Mouse (Mus musculus): Measurements from ENCODE around the gene Celsr3. TPM values are rescaled to one million over a fixed set of nuclear protein-coding genes. Genes with fewer than 3 reads are reported as not detected.

Gene Celsr3
- polyA plus RNA-seq, 1 experiment, result 77.1 TPM

GRCm38 (mm10) chr9:108796351-108796981 is 29.7 kb upstream of the Celsr3 start:
- H3K4me3 ChIP-seq (replicated peaks; ENCODE audit: insufficient read depth, low read depth, low read length), result no peak overlapping the region
- H3K27me3 ChIP-seq (ENCODE audit: control insufficient read depth, insufficient read depth, low read length), result no peaks in the 10 kb centered on the region
- WGBS, result 44% methylated on average over 4 of the region's 4 CpGs
- peaks cover 19% of the 10 kb centered on the region for H3K4me1 ChIP-seq (ENCODE audit: control insufficient read depth, insufficient read depth, low read length)
- TF ChIP-seq POLR2A (IDR thresholded peaks at IDR 0.05; ENCODE audit: borderline replicate concordance, insufficient read depth, low read length) (no peak), CTCF (IDR thresholded peaks at IDR 0.05; ENCODE audit: borderline replicate concordance, insufficient read depth, low read depth, low read length) (no peak)
- H3K27ac ChIP-seq (ENCODE audit: insufficient read depth, low read length), result no peak overlapping the region
- DNase-seq, result no peak

DNA sequence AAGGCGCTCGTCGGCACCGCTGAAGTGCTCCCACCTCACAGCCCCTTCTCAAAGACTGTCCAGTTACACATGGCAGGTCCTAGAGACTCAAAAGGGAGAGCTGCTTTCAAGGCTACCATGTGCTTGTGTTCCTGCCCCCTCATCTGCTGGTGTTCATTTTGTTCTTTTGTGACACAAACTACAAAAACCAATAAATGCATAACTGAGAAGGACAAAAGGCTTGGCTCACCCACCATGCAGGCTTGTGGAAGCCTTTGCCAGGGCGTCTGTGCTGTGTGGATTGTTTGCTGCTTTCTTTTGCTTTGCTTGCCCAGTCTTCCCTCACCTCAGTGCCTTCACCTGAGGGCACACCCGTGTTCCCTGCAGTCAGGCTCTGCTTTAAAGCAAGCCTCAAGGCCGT is 28.6 kb upstream of the Celsr3 start:
- WGBS, result 76% methylated on average over 7 of the region's 7 CpGs
- Histone ChIP-seq H3K4me1 (ENCODE audit: control insufficient read depth, insufficient read depth, low read length) (peaks cover 15% of the 10 kb centered on the region), H3K4me3 (replicated peaks; ENCODE audit: insufficient read depth, low read depth, low read length) (no peak overlapping the region), H3K27ac (ENCODE audit: insufficient read depth, low read length) (no peak overlapping the region), H3K27me3 (ENCODE audit: control insufficient read depth, insufficient read depth, low read length) (no peaks in the 10 kb centered on the region)
- no peak for TF ChIP-seq POLR2A (IDR thresholded peaks at IDR 0.05; ENCODE audit: borderline replicate concordance, insufficient read depth, low read length)
- no peak for TF ChIP-seq CTCF (IDR thresholded peaks at IDR 0.05; ENCODE audit: borderline replicate concordance, insufficient read depth, low read depth, low read length)
- DNase-seq, result no peak

- no peaks in the 10 kb centered on the region for H3K27me3 ChIP-seq (ENCODE audit: control insufficient read depth, insufficient read depth, low read length)
- no peak overlapping the region for H3K4me3 ChIP-seq (replicated peaks; ENCODE audit: insufficient read depth, low read depth, low read length)
- H3K4me1 ChIP-seq (ENCODE audit: control insufficient read depth, insufficient read depth, low read length), result peaks cover 11% of the 10 kb centered on the region
- DNase-seq, result no peak
- no peak overlapping the region for H3K27ac ChIP-seq (ENCODE audit: insufficient read depth, low read length)
- WGBS, result 79% methylated on average over 5 of the region's 5 CpGs
- TF ChIP-seq POLR2A (IDR thresholded peaks at IDR 0.05; ENCODE audit: borderline replicate concordance, insufficient read depth, low read length), result no peak
- no peak for TF ChIP-seq CTCF (IDR thresholded peaks at IDR 0.05; ENCODE audit: borderline replicate concordance, insufficient read depth, low read depth, low read length)
Observed at GRCm38 (mm10) chr9:108798508-108799075, 27.5 kb upstream of the Celsr3 start.

DNA sequence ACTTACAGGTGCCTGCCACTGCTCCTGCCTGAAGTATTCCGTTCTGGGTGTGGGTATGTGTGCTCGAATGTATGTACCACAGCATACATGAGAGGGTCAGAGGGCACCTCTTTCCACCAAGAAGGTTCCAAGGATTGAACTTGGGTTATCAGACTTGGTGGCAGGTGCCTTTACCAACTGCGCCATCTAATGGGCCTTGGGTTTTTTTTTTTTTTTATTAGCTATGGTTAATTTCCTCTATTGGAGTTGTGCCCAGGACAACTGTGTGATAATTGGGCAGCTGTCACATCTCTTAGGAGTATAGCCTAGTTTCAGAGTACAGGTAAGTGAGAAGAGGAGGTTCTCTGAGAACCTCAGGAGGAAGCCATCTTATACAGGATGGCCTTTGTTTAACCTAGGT is 26.6 kb upstream of the Celsr3 start:
- Histone ChIP-seq H3K27me3 (ENCODE audit: control insufficient read depth, insufficient read depth, low read length) (no peaks in the 10 kb centered on the region), H3K4me3 (replicated peaks; ENCODE audit: insufficient read depth, low read depth, low read length) (no peak overlapping the region), H3K27ac (ENCODE audit: insufficient read depth, low read length) (no peak overlapping the region), H3K4me1 (ENCODE audit: control insufficient read depth, insufficient read depth, low read length) (peaks cover 11% of the 10 kb centered on the region)
- DNase-seq, result peak in 1 of 2 experiments; percentile 65
- no peak for TF ChIP-seq POLR2A (IDR thresholded peaks at IDR 0.05; ENCODE audit: borderline replicate concordance, insufficient read depth, low read length)
- TF ChIP-seq CTCF (IDR thresholded peaks at IDR 0.05; ENCODE audit: borderline replicate concordance, insufficient read depth, low read depth, low read length), result no peak
- 54% methylated on average over 3 of the region's 3 CpGs for WGBS

GRCm38 (mm10) chr9:108805768-108806167 is 20.4 kb upstream of the Celsr3 start:
- no peak for DNase-seq
- H3K27me3 ChIP-seq (ENCODE audit: control insufficient read depth, insufficient read depth, low read length), result no peaks in the 10 kb centered on the region
- WGBS, result 21% methylated on average over 8 of the region's 8 CpGs
- TF ChIP-seq CTCF (IDR thresholded peaks at IDR 0.05; ENCODE audit: borderline replicate concordance, insufficient read depth, low read depth, low read length), result no peak
- no peak for TF ChIP-seq POLR2A (IDR thresholded peaks at IDR 0.05; ENCODE audit: borderline replicate concordance, insufficient read depth, low read length)
- no peak overlapping the region for H3K27ac ChIP-seq (ENCODE audit: insufficient read depth, low read length)
- H3K4me1 ChIP-seq (ENCODE audit: control insufficient read depth, insufficient read depth, low read length), result peaks cover 32% of the 10 kb centered on the region
- no peak overlapping the region for H3K4me3 ChIP-seq (replicated peaks; ENCODE audit: insufficient read depth, low read depth, low read length)

- no peak for TF ChIP-seq CTCF (IDR thresholded peaks at IDR 0.05; ENCODE audit: borderline replicate concordance, insufficient read depth, low read depth, low read length)
- TF ChIP-seq POLR2A (IDR thresholded peaks at IDR 0.05; ENCODE audit: borderline replicate concordance, insufficient read depth, low read length), result no peak
- H3K4me3 ChIP-seq (replicated peaks; ENCODE audit: insufficient read depth, low read depth, low read length), result no peak overlapping the region
- H3K4me1 ChIP-seq (ENCODE audit: control insufficient read depth, insufficient read depth, low read length), result peaks cover 32% of the 10 kb centered on the region
- no peaks in the 10 kb centered on the region for H3K27me3 ChIP-seq (ENCODE audit: control insufficient read depth, insufficient read depth, low read length)
- no peak for DNase-seq
- no peak overlapping the region for H3K27ac ChIP-seq (ENCODE audit: insufficient read depth, low read length)
Observed at GRCm38 (mm10) chr9:108806379-108806778, 19.7 kb upstream of the Celsr3 start.

GRCm38 (mm10) chr9:108806831-108807230 is 19.3 kb upstream of the Celsr3 start:
- 22% methylated on average over 1 of the region's 1 CpGs for WGBS
- Histone ChIP-seq H3K4me3 (replicated peaks; ENCODE audit: insufficient read depth, low read depth, low read length) (no peak overlapping the region), H3K27ac (ENCODE audit: insufficient read depth, low read length) (peak overlapping the region; percentile 34; the same call in 1 of the 2 replicates), H3K4me1 (ENCODE audit: control insufficient read depth, insufficient read depth, low read length) (peaks cover 32% of the 10 kb centered on the region), H3K27me3 (ENCODE audit: control insufficient read depth, insufficient read depth, low read length) (no peaks in the 10 kb centered on the region)
- no peak for TF ChIP-seq CTCF (IDR thresholded peaks at IDR 0.05; ENCODE audit: borderline replicate concordance, insufficient read depth, low read depth, low read length)
- no peak for TF ChIP-seq POLR2A (IDR thresholded peaks at IDR 0.05; ENCODE audit: borderline replicate concordance, insufficient read depth, low read length)
- DNase-seq, result peak in 1 of 2 experiments; percentile 67

- DNase-seq, result no peak
- WGBS, result 72% methylated on average over 5 of the region's 5 CpGs
- no peak overlapping the region for H3K4me3 ChIP-seq (replicated peaks; ENCODE audit: insufficient read depth, low read depth, low read length)
- H3K27ac ChIP-seq (ENCODE audit: insufficient read depth, low read length), result no peak overlapping the region
- H3K27me3 ChIP-seq (ENCODE audit: control insufficient read depth, insufficient read depth, low read length), result no peaks in the 10 kb centered on the region
- H3K4me1 ChIP-seq (ENCODE audit: control insufficient read depth, insufficient read depth, low read length), result peaks cover 32% of the 10 kb centered on the region
- no peak for TF ChIP-seq CTCF (IDR thresholded peaks at IDR 0.05; ENCODE audit: borderline replicate concordance, insufficient read depth, low read depth, low read length)
- no peak for TF ChIP-seq POLR2A (IDR thresholded peaks at IDR 0.05; ENCODE audit: borderline replicate concordance, insufficient read depth, low read length)
Observed at GRCm38 (mm10) chr9:108807674-108808073, 18.4 kb upstream of the Celsr3 start.

Data from cerebellum, adult 2 months (tissue).